Mouse (Mus musculus): ENCODE measurements around the gene Car12.

The Car12 gene

DNA sequence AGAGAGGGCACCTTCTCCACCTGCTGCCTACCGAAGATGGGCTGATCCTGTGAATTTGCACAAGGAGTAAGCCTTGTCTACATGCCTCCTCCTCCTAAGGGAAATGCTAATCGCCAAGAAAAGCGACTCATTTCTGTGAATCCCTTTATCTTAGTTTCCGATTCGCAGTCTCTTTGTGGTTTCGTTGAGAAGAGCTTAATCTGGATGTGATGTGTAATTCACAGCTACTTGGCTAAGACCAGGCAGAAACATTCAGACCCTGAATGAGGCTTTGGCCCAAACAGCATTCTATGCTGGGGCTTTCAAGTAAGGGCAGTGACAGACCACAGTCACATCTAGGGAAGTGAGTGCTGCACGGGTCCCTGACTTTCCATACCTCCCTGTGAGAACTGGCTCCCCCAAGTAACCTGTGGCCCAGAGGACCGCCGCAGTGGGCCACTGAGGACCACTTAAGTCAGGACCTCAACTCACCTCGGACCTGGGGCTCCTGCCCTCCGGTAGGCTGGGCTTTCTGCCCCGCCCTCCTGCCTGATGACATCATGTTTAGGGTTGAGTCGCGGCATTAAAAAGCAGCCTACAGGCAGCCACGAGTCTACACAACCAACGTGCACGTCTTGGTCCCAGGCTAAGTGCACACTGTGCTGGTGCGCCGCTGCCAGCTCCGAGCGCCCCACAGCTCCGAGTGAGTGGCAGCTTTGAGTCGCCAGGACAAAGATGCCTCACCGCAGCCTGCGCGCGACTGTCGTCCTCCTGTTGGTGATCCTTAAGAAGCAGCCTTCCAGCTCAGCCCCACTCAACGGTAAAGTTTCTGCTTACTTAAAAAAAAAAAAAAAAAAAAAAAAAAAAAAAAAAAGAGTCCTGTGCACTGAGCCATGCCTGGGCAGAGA lies at the start of gene Car12:
TSS of gene Car12 (plus strand) at position 552 of the 887 bp plus-strand sequence.
- DNase-seq = peak in 1 of 2 experiments; percentile 28

DNA sequence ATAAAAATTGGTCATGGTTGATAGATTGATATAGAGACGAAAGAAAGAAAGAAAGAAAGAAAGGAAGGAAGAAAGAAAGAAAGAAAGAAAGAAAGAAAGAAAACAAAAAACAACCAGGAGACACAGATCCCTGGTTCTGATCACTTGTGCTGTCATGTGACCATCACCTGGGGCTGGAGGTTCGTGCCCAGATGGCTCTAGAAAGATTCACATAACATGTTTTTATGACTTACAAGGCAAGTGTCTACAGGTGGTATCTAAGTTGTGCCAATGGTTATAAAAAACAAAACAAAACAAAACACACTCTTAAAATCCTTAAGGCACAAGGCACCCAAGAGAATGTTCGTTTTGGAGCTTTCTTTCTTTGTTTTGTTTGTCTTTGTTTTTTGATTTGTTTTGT lies 49.7 kb upstream of the Car12 start:
- no peak for DNase-seq

DNA sequence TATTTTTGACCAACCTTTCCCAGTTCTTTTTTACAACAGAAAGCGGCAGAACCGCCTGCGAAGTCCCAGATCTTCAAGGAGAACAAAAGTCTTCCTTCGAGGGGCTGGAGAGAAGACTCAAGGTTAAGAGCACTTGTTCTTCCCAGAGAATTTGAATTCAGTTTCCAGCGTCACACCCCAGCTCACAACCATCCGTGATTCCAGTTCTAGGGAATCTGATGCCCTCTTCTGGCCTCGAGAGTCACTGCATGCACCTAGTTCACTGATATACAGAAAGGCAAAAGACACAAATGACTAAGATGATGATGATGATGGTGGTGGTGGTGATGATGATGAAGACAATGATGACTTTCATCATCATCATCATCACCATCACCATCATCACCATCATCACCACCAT lies 48.9 kb upstream of the Car12 start:
- no peak for DNase-seq

DNA sequence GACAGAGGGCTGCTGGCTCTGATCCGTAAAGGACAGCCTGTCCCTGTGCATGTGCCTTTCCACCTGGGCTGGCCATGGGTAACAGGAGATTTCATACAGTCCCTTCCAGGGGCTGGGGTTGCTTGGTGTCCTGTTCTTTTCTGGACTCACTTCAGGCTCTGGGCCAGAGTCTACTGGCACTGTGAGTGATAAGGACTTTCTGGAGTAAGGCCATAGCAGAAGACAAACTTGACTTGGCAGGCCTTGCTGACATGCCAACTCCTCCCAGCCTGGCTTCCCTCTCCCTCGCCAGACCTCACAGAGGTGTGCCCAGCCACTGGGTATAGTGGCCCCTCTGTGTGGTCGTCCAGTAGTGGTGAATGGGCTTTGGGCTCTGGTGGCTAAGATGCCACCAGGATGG lies 47.3 kb upstream of the Car12 start:
- no peak for DNase-seq

DNA sequence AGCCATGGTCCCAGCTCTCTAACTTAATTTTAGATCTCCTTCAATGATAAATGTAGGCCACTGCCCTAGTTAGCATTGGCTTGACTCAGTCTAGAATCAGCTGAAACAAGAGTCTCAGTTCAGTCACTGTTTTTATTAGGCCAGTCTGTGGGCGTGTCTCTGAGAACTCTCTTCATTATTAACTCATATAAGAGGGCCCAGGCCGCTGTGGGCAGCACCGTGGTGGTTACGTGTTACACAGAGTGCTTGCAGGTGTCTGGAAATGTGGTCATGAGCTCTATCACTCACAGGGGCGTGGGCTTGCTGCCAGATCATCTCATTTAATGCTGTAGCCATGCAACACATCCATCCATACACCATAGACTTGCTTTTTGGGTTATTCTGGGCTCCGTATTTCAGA lies 46.4 kb upstream of the Car12 start:
- no peak for DNase-seq

DNA sequence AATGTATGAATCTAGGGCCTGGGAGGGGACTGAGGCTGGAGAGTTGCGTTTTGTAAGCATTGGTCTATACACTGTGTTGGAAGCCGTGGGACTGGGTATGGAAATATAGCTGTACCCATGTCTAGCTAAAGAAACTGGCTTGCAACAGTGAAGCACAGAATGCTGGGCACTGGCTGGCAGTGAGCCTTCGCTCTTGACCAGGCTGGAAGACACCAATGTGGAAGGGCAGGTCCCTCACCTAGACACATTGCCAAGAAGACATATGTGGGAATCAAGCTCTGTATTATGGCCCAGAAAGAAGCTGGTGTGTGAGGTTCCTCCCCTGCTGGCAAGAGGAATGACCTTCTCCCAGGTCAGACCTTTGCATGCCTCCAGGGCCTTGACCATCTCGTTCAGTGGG lies 45.6 kb upstream of the Car12 start:
- no peak for DNase-seq

DNA sequence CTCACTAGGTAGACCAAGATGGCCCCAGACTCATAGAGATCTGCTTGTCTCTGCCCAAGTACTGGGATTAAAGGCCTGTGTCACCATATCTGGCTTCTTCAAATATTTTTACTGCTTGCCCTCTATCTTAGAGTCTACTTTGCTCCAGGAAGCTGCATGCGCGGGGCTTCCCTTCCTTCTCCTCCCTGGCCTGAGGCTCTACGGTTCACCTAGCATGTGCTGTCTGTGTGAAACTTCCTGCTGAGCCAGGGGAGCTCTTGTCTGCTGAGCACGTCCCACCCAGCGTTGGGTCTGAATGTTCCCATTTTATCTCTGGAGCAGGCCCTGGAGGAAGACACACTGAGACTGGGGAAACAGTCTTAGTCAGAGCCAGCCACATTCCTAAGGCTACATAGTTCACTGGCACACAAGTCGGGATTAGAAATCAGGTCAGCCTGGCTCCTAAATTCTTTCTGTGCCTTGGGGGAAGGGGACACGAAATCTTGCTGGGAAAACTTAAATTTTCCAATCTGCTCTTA lies 43.9 kb upstream of the Car12 start:
- no peak for DNase-seq

DNA sequence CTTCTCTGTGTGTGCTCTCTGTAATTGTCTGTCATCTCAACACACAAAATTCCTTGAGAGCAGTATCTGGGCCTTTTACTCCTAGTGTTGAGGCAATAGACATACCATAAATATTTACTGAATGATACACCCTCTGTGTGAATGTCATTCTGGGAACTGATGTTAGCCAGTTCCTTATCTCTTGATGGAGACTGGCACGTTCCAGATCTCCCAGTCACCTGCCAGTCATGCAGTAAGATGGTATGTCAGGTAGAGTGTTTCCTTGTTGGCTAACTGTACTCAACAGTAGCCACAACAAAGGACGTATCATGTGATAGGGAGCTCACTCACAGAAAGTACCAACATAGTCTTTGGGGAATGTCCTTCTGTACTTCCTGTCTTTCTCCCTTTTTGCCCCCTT lies 39.7 kb upstream of the Car12 start:
- no peak for DNase-seq

DNA sequence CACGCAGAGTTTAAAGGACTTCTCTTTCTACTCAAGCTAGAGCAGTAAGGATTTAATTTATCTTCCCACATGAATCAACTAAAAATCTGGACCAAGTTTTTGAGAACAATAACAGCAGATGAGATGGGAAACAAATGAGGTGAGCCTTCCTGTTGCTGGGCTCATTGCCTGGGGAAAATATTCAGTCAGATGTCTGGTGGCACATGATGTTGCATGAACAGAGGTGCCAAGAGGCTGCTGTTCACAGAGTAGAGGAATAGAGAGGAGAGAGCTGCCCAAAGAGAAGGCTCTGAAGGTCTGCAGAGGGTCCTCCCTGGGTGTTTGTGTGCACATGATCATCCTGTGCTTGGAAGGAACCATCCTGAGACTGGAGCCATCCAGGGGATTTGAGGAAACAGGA lies 37.9 kb upstream of the Car12 start:
- DNase-seq = no peak

DNA sequence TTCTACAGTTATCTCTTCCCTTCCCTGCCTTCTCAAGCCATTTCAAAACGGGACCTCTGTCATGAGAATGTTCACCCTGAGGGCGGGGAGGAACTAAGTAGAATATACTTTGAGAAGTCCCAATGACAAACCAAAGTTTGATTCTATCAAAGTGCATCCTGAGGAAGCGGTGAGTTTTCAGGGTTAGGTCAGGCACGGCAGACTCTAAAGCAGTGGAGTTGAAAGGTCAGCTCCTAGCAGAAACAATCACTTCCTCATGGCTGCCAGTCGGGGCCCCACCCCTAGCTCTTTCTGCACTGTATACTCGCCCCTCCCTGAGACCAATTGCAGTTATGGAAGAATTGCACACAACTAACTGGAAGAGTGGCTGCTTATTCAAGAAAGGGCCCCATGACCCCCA lies 33.4 kb upstream of the Car12 start:
- DNase-seq = no peak

DNA sequence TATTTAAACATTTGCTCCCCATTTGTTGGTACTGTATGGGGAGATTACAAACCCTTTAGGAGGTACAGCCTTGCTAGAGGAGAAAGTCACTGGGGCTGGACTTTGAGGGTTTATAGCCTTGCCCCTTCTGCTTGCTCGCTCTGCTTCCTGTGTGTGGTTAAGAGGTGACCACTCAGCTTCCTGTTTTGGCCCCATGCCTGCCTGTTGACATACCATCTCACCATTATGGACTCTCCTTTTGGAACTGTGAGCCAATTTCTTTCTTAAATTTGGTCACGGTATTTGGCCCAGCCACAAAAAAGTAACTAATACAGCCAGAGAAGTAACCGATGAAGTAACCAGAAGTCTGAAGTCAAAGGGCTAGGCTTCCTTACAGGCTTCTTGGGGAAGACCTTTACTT lies 30.7 kb upstream of the Car12 start:
- DNase-seq = no peak

DNA sequence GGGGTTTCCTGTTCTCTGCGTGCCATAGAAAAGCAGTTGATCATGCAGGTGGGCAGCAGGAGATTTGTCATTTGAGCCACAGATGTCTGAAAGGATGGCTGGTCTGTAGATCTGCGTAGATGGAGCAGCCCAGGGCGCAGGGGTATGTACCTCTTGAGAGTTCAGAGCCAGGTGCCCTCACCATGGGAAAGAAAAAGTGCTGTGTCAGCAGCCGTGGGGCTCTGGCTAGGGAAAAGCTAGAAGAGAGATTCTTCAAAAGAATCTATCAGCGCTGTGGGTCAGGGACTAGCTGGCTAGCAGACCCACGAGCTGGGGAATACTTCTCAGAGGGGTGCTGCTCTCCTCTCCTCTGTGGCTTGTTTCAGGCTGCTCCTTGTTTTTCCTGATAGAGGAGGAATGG lies 27.8 kb upstream of the Car12 start:
- DNase-seq = no peak

DNA sequence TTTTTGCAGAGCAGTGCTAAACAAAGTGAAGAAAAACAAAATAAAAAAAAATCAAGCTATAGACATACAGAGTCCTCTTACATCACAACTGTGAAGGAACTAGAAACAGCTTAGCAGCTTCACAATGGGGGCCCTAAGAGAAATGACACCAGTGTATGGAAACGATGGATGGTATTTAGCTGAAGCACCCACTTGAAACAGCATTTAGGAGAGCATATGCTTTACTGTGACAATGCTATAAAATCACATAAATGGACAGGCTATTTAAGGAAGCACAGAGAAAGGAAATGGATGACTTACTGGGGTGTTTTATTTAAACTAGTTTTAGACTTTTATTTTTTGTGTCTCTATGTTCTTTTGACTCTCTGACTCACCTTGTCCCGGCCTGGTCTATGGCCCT lies 25.8 kb upstream of the Car12 start:
- DNase-seq = no peak

DNA sequence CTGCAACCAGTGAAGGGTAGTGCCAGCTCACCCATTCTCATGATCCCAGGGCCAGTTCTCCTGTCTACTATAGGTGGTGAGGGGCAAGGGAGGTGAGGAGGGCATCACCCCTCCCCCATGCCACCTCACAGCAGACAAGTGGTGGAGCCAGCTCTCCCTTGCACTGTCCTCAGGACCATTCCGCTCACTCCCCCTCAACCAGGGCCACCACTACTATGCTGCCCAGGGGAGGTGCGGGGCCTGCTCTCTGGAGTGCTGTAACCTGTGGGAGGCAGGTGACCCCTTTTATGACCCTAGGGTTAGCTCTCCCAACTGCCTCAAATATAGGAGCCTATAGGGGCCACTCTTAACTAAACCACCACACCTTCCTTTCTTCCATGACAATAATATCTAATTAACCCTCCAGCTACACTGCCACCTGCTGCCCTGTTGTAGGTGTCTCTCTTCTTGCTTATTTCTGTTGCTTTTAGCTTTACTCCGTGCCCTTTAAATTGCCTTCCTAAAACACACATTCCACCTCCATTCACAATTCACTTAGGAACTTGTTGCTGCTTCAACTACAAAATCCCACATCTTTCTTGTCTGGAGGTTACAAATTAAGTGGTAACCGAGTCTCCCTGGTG lies 21.7 kb upstream of the Car12 start:
- DNase-seq = no peak

DNA sequence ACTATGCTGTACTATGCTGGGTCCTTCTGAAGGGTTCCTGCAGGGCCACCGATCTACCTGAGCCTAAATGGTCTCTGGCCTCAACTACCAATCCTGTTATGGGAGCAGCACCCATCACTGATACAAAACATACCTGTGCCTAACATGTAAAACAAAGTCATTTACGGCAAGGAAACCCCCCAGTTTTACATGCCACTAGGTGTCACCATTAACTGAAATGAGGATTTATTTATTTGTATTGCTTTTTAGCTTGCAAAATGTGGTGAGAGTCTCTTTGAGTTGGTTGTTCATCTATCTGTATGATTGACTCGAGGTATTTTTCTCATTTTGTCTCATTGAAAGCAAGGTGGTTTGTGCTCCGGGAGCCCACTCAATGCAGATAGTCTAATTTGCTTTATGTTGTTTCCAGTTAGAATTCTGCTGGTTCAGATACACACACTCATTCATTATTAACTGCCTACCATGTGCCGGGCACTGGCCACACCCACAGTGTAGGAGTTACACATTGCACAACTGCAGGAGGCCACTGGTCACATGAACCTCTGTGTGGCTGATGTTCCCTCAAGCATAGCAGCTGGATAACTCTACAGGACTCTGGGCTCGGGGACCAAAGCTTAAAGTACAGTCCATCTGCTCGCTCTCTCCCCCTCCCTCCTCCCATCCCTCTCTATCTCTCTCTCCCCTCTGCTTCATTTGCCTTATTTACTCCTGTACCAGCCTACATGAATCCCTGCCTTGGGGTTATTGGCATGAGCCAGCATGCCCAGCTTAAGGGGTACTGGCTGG lies 15.9 kb upstream of the Car12 start:
- no peak for DNase-seq

DNA sequence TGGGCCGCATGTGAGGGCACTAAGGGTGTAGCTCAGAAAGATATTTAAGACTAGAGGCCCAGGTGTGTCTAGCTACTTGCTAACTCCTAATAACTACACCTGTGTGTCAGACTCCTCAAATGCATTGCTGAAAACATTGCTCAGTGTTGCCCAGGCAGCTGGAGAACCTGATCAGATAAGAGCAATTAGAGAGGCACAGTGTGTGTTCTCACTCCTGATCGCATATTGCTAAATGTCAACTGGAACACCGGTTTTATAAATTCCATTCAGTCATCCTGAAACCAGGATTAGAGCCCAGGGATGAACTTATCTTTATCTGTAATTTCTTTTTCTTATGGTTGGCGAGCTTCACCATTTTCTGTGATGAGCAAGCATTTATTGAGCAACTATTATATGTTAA lies 13.7 kb upstream of the Car12 start:
- DNase-seq = no peak

DNA sequence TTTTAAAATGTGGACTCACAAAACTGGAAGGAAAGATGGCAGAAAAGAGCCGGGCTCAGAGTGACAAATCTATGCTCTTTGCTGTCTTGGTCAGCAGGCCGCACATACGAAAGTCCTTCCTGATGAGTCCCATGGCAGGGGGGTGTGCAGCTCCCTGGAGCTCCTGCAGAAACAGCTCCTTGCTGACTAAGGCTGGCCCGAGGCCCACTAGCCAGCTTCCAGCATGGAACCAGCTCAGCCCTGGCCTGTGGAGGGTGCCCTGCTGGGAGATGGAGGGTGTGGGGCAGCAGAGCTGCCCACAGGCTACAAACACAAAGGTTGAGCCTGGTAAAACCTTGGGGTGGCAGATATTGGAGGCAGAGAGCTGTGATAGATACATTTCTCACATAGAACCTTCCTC lies 10.5 kb upstream of the Car12 start:
- DNase-seq = no peak

DNA sequence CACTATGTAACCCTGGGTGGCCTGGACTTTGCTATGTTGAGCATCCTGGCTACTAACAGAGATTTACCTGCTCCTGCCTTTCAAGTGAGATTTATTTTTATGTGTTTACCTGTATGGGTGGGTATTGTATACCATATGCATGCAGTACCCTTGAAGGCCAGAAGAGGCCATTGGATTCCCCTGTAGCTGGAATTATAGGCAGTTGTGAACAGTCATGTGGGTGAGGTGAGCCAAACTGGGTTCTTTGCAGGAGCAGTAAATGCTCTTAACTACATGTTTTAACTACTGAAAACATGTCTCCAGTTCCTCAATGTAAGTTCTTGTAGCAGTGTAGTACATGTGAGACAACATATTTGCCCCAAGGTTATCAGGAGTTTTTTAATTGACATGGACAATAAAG lies 8.1 kb upstream of the Car12 start:
- DNase-seq = no peak

DNA sequence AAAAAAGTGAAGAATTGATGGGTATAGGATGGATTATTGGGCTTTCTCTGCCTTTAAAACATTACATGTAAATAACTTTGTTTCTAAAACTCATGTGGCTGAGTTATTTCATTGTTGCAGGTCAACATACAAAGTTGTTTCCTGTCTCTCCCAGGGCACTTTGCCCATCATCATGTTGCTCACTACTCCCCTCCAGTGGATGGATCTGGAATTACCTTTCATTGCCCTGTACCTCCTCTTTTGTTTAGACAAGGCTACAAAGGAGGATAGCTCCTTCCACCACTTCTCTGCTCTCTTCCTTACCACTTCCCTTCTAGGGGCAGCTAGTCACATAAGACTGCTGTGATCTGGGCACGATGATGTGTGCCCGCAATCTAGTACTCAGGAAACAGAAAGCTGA lies 7.7 kb upstream of the Car12 start:
- peak; percentile 57 to 77 for DNase-seq

DNA sequence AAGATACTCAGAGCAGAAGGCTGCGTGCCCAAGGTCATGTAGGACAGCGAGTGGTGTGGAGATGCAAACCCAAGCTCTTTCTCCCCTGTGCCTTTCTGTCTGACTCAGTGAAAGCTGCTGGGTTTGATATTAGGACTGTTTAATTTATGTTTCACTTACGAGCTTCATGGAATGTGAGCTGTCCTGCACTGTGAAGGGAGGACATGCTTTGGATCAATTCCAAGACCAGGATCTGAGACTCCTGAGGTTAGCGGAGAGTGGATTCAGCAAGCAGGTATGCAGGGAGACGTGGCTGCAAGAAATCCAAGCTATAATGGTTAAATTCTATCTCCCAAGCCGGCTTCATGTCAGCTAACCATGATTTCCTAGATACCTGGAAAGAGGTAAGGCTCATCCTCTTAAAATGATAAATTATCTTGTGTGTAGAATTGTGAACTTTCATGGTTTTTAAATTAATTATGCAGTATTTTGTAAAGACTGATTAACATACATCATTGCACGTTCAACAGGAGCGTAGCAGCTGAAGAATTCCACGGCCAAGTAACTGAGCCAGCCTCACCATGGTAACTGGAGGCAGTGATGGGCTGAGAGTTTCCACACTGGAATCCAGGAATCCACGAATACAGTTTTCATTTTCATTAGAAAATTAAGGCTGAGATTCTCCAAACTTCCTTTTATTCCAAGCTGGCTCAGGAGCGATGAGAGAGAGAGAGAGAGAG lies 5.3 kb upstream of the Car12 start:
- no peak for DNase-seq

DNA sequence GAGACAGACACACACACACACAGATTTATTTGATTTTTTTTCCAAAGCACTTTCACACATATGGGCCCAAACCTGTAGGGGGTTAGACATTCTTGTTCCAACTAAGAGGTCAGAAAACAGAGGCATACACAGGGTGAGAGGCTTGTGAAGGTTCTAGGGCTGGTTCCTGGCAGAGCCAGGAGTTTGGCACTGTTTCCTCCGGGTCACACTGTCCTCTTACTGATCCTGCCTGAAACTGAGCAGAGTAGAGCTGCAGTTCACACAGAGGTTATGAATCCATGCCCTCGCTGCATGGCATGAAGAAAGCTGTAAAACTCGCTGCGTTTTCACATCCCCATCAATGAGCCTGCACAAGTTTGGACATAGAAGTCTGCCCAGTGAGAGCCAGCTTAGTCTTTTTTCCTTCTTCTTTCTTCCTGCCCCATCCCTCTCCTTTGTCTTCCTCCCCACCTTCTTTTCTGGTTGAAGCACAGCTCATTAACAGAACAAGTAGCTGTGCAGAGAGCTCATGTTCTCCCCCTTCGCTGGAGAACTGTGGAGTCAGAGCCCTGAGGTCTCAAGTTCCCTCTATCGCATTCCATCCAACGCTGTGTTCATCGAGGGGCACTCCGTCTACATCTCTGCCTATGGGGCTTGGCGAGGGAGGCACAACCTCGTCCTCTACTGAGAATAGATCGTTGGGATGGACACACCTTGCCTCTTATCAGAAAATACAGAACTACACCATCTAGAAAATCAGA lies 4.5 kb upstream of the Car12 start:
- DNase-seq = no peak

DNA sequence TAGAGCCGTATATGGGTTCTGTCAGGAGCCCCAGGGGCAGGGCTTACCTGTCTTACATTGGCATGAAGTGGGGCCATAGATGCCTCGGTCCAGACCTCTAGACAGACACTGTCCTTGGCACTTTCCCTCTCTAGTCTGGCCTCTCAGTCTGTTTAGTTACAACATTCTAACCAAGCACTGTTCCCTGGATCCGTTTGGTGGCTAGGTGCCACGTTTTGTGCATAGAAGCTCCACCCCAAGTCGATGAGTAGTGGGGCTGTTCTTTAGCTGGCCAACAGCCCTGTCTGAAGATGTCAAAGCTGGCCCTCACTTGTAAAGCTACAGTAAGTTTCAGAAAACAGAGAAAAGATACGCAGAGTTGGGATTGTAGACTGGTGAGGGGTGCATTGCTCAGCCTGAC lies 2.9 kb upstream of the Car12 start:
- DNase-seq = no peak

All from thymus, adult 18-20 months (tissue).